Mouse (Mus musculus): ENCODE results near the gene Cand2. TPM values are rescaled to one million over a fixed set of nuclear protein-coding genes. Genes with fewer than 3 reads are reported as not detected.

Cand2 gene
- polyA plus RNA-seq, 1 experiment from 2014 or later: 23.8 TPM

- H3K4me2 ChIP-seq: peak overlapping the region; percentile 93
- peak overlapping the region; percentile 82 for H3K4me3 ChIP-seq
- no peak overlapping the region for H3K27ac ChIP-seq
- ATAC-seq: no peak
- peaks cover 31% of the 10 kb centered on the region for H3K4me1 ChIP-seq
- H3K27me3 ChIP-seq: no peaks in the 10 kb centered on the region
- H3K9ac ChIP-seq: peak overlapping the region; percentile 86
- H3K36me3 ChIP-seq (ENCODE audit: poor library complexity, severe bottlenecking): peaks cover 32% of the 10 kb centered on the region
- no peaks in the 10 kb centered on the region for H3K9me3 ChIP-seq (replicated peaks)
- 74% methylated on average over 9 of the region's 9 CpGs for WGBS
Measured at GRCm38 (mm10) chr6:115776363-115776762, 2.0 kb downstream of the Cand2 start.

GRCm38 (mm10) chr6:115782781-115783180 is 8.4 kb downstream of the Cand2 start:
- Histone ChIP-seq H3K9me3 (replicated peaks) (no peaks in the 10 kb centered on the region), H3K36me3 (ENCODE audit: poor library complexity, severe bottlenecking) (peaks cover 93% of the 10 kb centered on the region), H3K4me2 (no peak overlapping the region), H3K27ac (no peak overlapping the region), H3K4me1 (no peaks in the 10 kb centered on the region), H3K4me3 (no peak overlapping the region), H3K9ac (no peak overlapping the region), H3K27me3 (no peaks in the 10 kb centered on the region)
- 93% methylated on average over 3 of the region's 3 CpGs for WGBS
- no peak for ATAC-seq

GRCm38 (mm10) chr6:115791016-115791415 is 16.7 kb downstream of the Cand2 start:
- no peak for ATAC-seq
- Histone ChIP-seq H3K4me1 (no peaks in the 10 kb centered on the region), H3K4me2 (no peak overlapping the region), H3K9me3 (replicated peaks) (no peaks in the 10 kb centered on the region), H3K27me3 (no peaks in the 10 kb centered on the region), H3K36me3 (ENCODE audit: poor library complexity, severe bottlenecking) (peaks cover 100% of the 10 kb centered on the region), H3K27ac (no peak overlapping the region), H3K4me3 (no peak overlapping the region), H3K9ac (no peak overlapping the region)
- WGBS: 87% methylated on average over 10 of the region's 10 CpGs

- Histone ChIP-seq H3K9ac (no peak overlapping the region), H3K27ac (no peak overlapping the region), H3K4me3 (no peak overlapping the region), H3K9me3 (replicated peaks) (no peaks in the 10 kb centered on the region), H3K4me1 (no peaks in the 10 kb centered on the region), H3K36me3 (ENCODE audit: poor library complexity, severe bottlenecking) (peaks cover 100% of the 10 kb centered on the region), H3K4me2 (no peak overlapping the region), H3K27me3 (no peaks in the 10 kb centered on the region)
- no peak for ATAC-seq
- WGBS: 88% methylated on average over 34 of the region's 34 CpGs
Measured at GRCm38 (mm10) chr6:115791842-115792686, 17.7 kb downstream of the Cand2 start.

- 90% methylated on average over 21 of the region's 21 CpGs for WGBS
- H3K9me3 ChIP-seq (replicated peaks): no peaks in the 10 kb centered on the region
- no peak overlapping the region for H3K4me3 ChIP-seq
- peaks cover 100% of the 10 kb centered on the region for H3K36me3 ChIP-seq (ENCODE audit: poor library complexity, severe bottlenecking)
- ATAC-seq: no peak
- no peaks in the 10 kb centered on the region for H3K4me1 ChIP-seq
- no peak overlapping the region for H3K4me2 ChIP-seq
- no peak overlapping the region for H3K9ac ChIP-seq
- H3K27ac ChIP-seq: peak overlapping the region; percentile 37; the same call in 1 of the 2 replicates
- no peaks in the 10 kb centered on the region for H3K27me3 ChIP-seq
Measured at GRCm38 (mm10) chr6:115792691-115793215, 18.4 kb downstream of the Cand2 start.

- no peak overlapping the region for H3K4me2 ChIP-seq
- peaks cover 97% of the 10 kb centered on the region for H3K36me3 ChIP-seq (ENCODE audit: poor library complexity, severe bottlenecking)
- H3K4me1 ChIP-seq: peaks cover 17% of the 10 kb centered on the region
- no peak for ATAC-seq
- no peaks in the 10 kb centered on the region for H3K27me3 ChIP-seq
- no peak overlapping the region for H3K9ac ChIP-seq
- H3K9me3 ChIP-seq (replicated peaks): no peaks in the 10 kb centered on the region
- no peak overlapping the region for H3K4me3 ChIP-seq
- WGBS: 93% methylated on average over 3 of the region's 3 CpGs
- no peak overlapping the region for H3K27ac ChIP-seq
Measured at GRCm38 (mm10) chr6:115801811-115802210, 27.5 kb downstream of the Cand2 start.

- no peak overlapping the region for H3K4me2 ChIP-seq
- H3K4me1 ChIP-seq: peaks cover 27% of the 10 kb centered on the region
- no peaks in the 10 kb centered on the region for H3K27me3 ChIP-seq
- ATAC-seq: peak; percentile 28; the same call in 1 of the 2 replicates
- H3K4me3 ChIP-seq: no peak overlapping the region
- no peaks in the 10 kb centered on the region for H3K9me3 ChIP-seq (replicated peaks)
- H3K36me3 ChIP-seq (ENCODE audit: poor library complexity, severe bottlenecking): peaks cover 83% of the 10 kb centered on the region
- H3K9ac ChIP-seq: no peak overlapping the region
- peak overlapping the region; percentile 46 for H3K27ac ChIP-seq
- 50% methylated on average over 16 of the region's 16 CpGs for WGBS
Measured at GRCm38 (mm10) chr6:115803541-115804382, 29.4 kb downstream of the Cand2 start.

- Histone ChIP-seq H3K9ac (no peak overlapping the region), H3K9me3 (replicated peaks) (no peaks in the 10 kb centered on the region), H3K27me3 (no peaks in the 10 kb centered on the region), H3K4me2 (no peak overlapping the region), H3K4me3 (no peak overlapping the region), H3K27ac (no peak overlapping the region), H3K36me3 (ENCODE audit: poor library complexity, severe bottlenecking) (peaks cover 75% of the 10 kb centered on the region), H3K4me1 (peaks cover 27% of the 10 kb centered on the region)
- WGBS: 66% methylated on average over 10 of the region's 10 CpGs
- no peak for ATAC-seq
Measured at GRCm38 (mm10) chr6:115804432-115805192, 30.3 kb downstream of the Cand2 start.

GRCm38 (mm10) chr6:115807464-115808195 is 33.3 kb downstream of the Cand2 start:
- peaks cover 27% of the 10 kb centered on the region for H3K4me1 ChIP-seq
- no peaks in the 10 kb centered on the region for H3K27me3 ChIP-seq
- H3K4me2 ChIP-seq: peak overlapping the region; percentile 75
- no peaks in the 10 kb centered on the region for H3K9me3 ChIP-seq (replicated peaks)
- 3% methylated on average over 15 of the region's 15 CpGs for WGBS
- peak overlapping the region; percentile 97 for H3K27ac ChIP-seq
- peaks cover 46% of the 10 kb centered on the region for H3K36me3 ChIP-seq (ENCODE audit: poor library complexity, severe bottlenecking)
- H3K9ac ChIP-seq: peak overlapping the region; percentile 99
- ATAC-seq: no peak
- peak overlapping the region; percentile 97 for H3K4me3 ChIP-seq

- peak overlapping the region; percentile 75 for H3K4me2 ChIP-seq
- peak overlapping the region; percentile 97 for H3K27ac ChIP-seq
- H3K9me3 ChIP-seq (replicated peaks): no peaks in the 10 kb centered on the region
- peak overlapping the region; percentile 99 for H3K9ac ChIP-seq
- peaks cover 27% of the 10 kb centered on the region for H3K4me1 ChIP-seq
- ATAC-seq: peak; percentile 11; the same call in 1 of the 2 replicates
- peak overlapping the region; percentile 97 for H3K4me3 ChIP-seq
- peaks cover 41% of the 10 kb centered on the region for H3K36me3 ChIP-seq (ENCODE audit: poor library complexity, severe bottlenecking)
- under 1% methylated on average over 22 of the region's 22 CpGs for WGBS
- no peaks in the 10 kb centered on the region for H3K27me3 ChIP-seq
Measured at GRCm38 (mm10) chr6:115808196-115808487, 33.8 kb downstream of the Cand2 start.

All from forebrain, embryonic 13.5 days (tissue).